Mouse (Mus musculus) gastrocnemius, adult 2 months (tissue): ENCODE data around the gene Kdsr. TPM values are rescaled to one million over a fixed set of nuclear protein-coding genes. Genes with fewer than 3 reads are reported as not detected.
A peak's percentile ranks its signal among the peaks of the same experiment; 100 is the strongest.

Experiments used
- DNase-seq: peaks from one replicate; pipeline ENCODE4 v3.0.0; 2022
- H3K27ac ChIP-seq: fragments of 200-600 bp; 2 replicates; pipeline ENCODE4 v1.8.1; 2022; ENCODE audit warnings: mild to moderate bottlenecking
- H3K4me3 ChIP-seq: fragments of 200-600 bp; 2 replicates; pipeline ENCODE4 v1.8.1; 2022; ENCODE audit warnings: mild to moderate bottlenecking, moderate library complexity
- CTCF ChIP-seq: fragments of 200-600 bp; IDR thresholded peaks from 2 replicates; pipeline ENCODE4 v1.8.1; 2022; ENCODE audit warnings: antibody characterized with exemption, mild to moderate bottlenecking, moderate library complexity
- intact Hi-C: fragments of 180-260 bp; cut with DNase I; formaldehyde crosslinking; loops from one replicate; pipeline ENCODE4 v1.15.1; 2025
- total RNA-seq, 2 experiments: library from RNA; stranded (reverse); gene quantifications; 2 replicates each; pipeline ENCODE4 v1.2.3; 2021

The Kdsr gene
- total RNA-seq, 2 experiments from 2014 or later = 3.9 to 4.4 TPM

DNA sequence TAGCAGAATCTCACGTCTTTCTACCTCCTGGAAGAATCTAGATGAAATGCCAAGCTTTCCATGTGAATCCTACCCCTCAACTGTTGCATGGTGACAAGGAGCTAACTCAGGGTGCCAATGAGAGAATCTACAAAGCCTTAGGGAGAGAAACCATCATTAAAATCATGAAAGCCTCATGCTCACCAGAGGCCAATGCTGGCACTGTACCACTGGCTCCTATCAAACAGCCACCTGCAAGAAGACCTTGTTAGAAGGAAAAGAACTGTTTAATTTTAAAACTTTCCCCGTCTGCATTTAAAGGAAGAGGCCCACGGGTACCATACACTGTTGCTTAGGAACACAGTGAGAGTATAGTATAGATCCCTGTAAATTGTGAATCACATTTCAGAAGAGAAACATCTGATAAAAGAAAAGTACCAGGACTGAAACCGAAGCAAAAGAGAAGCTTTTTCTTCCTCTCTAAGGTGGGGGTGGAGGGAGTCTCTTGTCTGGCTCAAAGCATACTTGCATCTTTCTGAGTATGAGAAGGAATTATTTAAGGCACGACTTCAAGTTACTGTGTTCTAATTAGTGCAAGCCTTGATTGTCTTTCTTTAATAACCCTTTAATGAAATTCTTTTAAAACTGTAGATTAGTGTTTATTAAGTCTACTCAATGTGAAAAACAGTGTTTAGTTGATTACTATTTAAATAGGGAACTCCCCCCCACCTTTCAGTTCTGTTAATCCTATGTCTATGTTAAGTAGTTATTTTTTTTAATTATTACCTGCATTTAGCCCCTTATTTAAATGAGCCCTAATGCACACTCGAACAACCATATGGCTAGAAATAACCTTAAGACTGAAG, 52.3 kb downstream of the Kdsr start:
- DNase-seq = no peak
- H3K4me3 ChIP-seq = no peak overlapping the region
- H3K27ac ChIP-seq = no peak overlapping the region
- intact Hi-C loops = no loop called here
- TF ChIP-seq CTCF = no peak

DNA sequence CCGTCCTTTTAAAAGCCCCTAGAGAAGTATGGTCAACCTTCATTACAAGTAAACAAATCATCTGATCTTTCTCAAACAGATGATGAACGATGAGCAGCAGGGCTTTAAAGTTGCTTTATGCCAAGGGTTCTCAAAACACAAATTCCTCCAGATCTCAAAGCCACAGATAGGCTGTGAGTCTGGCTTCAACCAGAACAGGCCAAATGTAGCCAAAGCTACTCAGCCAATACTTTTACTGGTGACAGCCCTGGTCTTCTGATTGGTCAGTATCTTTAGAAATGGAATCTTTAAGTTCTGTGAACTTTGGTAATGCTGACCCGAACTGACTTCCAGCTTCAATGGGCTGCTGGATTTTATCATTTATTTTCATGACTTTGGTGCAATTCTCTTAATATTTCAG, 56.3 kb downstream of the Kdsr start:
- DNase-seq = no peak
- no peak overlapping the region for H3K4me3 ChIP-seq
- intact Hi-C loops = no loop called here
- no peak overlapping the region for H3K27ac ChIP-seq
- no peak for TF ChIP-seq CTCF

DNA sequence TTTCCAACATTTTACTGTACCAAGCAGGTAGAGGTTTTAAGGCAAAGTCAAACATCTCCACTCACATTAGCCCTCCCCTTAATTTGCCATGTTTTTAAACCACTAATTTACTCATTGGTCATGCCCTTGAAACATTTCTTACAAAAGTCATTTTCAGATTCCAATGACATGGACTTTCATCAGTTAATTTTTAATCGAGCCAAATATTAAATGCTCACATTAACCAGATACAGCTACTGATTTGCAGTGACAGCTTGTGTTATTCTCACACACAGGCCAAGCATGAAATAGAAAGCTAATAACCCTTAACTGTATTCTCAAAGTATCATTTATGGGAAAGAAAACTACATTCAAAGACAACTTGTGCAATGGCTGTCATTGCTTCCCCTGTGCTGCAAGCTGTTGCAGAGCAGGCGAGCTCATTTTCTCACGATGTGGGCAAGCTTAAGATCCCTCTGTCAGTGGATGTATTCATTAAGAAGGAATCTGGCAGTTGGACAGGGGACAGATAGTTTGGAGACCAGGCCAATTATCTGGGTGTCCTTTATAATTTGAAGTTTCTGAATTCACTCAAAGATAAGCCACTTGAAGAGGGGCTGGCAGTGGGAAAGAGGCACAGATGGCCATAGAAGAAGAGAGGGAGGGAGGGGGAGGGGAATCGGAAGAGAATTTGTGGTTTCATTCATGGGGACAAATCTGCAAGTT, 56.9 kb downstream of the Kdsr start:
- no peak for TF ChIP-seq CTCF
- no peak for DNase-seq
- H3K27ac ChIP-seq = no peak overlapping the region

DNA sequence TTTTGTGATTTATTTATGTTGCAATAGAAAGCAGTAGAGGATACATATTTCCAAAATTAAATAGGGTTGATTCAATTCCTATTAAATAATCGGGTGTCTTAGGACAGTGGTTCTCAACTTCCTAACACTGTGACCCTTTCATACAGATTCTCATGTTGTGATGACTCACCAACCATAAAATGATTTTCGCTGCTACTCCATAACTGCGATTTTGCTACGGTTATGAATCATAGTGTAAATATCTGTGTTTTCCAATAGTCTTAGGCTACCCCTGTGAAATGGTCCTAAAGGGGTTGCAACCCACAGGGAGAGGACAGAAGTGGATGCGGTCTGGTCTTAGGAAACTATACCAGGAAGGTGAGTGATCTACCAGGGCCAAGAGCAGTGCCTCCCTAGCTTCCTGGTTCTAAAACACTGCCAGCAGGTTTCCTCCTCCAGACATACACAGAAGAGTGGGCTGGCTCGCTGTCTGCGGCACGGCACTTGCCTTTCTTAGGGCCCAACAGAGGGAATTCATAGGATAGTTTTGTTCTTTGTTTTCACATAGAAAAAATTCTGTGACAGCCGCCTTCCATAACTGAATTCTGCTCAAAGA, 58.9 kb downstream of the Kdsr start:
- no peak for DNase-seq
- H3K4me3 ChIP-seq = no peak overlapping the region
- H3K27ac ChIP-seq = no peak overlapping the region
- TF ChIP-seq CTCF = no peak
- intact Hi-C loops = no loop called here

More for the DNA sequence above, 56.9 kb downstream of the Kdsr start:
- H3K4me3 ChIP-seq = no peak overlapping the region
- intact Hi-C loops = no loop called here

DNA sequence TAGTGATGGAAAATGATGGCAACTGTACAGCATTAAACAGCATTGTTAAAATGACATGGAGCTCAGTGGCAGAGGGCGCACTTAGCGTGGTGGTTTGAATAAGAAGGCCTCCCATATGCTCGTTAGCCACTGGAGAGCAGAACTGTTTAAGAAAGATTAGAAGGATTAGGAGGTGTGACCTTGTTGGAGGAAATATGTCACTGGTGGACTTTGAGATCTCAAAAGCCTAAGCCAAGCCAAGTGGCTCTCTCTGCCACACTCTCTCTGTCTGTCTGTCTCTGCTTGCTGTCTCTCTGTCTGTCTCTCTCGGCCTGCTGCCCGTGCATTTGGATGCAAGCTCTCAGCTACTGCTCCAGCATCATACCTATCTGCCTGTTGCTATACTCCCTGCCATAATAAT, 63.1 kb downstream of the Kdsr start:
- H3K27ac ChIP-seq = no peak overlapping the region
- H3K4me3 ChIP-seq = no peak overlapping the region

DNA sequence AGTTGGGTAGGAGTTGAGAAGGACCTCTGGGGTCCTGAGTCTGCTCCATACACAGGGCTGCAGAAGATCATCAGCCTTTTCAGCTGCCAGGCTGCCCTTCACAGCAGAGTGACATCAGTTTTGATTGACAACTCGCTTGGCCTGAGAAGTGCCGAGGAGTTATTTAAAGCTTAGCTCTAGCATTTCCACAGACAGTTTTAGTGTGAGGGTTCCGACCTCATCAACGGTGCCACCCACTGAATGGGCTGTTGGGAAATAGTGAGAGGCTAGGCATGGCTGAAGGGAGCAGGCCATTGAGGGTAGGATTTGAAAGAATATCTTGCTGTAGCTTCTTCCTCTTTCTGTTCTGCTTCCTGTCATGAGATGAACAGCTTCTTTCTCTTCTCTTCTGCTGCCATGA, 63.9 kb downstream of the Kdsr start:
- Histone ChIP-seq H3K27ac (no peak overlapping the region), H3K4me3 (no peak overlapping the region)
- no peak for TF ChIP-seq CTCF
- DNase-seq = peak; percentile 23
- intact Hi-C loops = no loop called here

More for the DNA sequence above, 63.1 kb downstream of the Kdsr start:
- no peak for TF ChIP-seq CTCF
- DNase-seq = no peak
- intact Hi-C loops = no loop called here

DNA sequence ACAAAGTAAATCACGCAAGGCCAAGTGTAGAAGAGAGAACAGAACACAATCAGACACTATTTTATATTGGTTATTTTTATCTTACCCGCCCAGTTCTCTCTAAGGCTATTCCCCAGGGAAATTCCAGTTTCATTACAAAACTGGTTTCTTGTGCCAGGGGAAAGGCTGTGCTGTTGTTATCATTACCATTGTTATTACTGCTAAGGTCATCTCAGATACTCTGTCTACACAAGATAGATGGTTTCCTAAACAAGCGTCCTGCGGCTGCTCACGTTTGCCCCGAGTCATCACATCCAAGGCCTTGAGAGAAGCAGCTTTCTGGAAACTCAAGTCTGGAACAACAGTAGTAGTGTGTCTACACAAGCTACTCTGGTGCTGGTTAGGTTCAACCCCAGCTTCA, 65.2 kb downstream of the Kdsr start:
- no peak for TF ChIP-seq CTCF
- intact Hi-C loops = no loop called here
- H3K27ac ChIP-seq = no peak overlapping the region

DNA sequence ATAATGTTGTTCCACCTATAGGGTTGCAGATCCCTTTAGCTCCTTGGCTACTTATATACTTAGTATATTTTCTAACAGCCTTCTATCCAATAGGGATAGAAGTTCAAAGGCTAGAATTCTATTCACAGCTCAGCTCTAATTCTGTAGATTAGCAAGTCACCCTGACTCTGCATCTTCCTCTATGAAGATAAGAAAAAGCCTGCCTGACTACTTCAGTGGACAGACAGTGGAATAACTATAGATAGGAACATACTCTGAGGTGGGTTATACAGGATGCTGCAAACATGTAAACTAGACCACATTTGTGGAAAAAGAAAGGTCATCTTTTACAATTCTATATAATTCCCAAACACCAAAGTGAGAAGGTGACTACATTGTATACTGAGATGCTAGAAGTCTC, 66.9 kb downstream of the Kdsr start:
- H3K27ac ChIP-seq = no peak overlapping the region
- no peak for TF ChIP-seq CTCF
- no peak overlapping the region for H3K4me3 ChIP-seq
- DNase-seq = no peak
- intact Hi-C loops = no loop called here

More for the DNA sequence above, 65.2 kb downstream of the Kdsr start:
- DNase-seq = no peak
- no peak overlapping the region for H3K4me3 ChIP-seq

DNA sequence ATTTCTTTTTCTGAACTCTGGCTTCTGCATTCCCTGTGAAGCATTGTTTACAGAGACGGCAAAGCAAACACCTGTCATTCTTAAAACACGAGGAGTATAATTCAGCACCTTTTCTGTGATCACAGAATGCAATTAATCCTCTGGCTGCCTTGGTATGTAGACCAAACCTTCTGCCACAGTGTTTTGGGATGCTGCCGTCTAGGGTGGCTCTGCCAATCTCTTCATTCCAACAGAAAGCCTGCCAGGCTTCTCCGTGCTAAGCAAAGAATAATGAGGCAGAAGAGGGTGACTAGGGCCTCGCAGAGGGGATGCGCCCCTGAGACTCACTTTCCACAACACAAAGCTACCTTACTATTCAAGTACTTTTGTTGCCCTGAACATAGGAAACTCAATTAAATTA, 68.6 kb downstream of the Kdsr start:
- intact Hi-C loops = no loop called here
- no peak overlapping the region for H3K4me3 ChIP-seq
- no peak overlapping the region for H3K27ac ChIP-seq
- no peak for TF ChIP-seq CTCF
- no peak for DNase-seq

DNA sequence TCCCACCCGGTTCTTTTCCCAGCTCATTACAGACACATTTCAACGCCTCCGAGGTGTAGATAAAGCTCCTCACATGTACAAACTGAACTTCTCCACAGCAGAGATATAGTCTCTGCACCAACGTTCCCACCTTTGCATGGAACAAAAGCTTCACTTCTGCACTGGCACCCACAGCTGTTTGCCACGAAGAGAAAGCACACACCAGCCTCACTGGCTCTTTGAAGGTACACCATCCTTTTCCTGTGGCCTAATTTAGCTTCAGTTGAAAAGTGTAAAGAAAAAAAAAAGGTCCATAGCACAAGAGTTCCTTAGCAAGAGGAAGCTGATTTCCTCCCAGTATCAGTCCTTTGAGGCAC, 71.4 kb downstream of the Kdsr start:
- intact Hi-C loops = no loop called here
- Histone ChIP-seq H3K27ac (peak overlapping the region; percentile 20; the same call in 1 of the 2 replicates), H3K4me3 (peak overlapping the region; percentile 50)
- DNase-seq = no peak
- no peak for TF ChIP-seq CTCF

DNA sequence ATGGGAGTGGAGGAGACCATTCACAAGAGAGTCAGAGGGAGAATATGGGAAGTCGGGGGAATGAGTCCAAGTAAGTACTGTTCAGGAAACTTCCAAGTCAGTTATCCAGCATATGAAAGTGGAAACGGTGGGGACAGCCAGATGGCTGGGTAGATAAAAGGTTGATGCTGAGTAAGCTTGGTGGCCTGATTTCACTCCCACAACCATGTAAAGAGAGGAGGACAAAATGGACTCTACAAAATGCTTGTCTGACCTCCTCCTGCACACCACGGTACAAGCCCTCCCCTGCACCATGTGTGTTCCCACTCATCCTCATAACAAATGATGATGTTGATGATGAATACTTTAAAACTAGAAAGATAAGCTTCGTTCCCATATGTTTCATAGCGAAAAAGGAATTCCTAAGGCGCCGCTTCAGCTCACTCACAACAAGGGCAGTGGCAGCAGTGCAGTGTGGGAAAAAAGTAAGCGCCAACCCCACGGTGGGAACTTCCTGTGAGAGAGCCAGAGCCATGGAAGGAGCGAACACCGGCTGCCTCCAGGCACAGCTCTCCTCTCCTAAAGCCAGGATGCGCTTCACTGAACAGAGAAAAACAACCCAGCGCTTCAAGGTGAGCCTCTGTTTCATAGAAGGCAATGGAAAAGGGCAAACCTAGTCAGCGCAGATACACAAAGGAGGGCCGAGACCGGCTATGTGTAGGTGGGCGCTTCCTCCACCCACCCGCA, 71.9 kb downstream of the Kdsr start:
- no peak for TF ChIP-seq CTCF
- H3K27ac ChIP-seq = peak overlapping the region; percentile 20; the same call in 1 of the 2 replicates
- no peak for DNase-seq
- peak overlapping the region; percentile 50 for H3K4me3 ChIP-seq
- intact Hi-C loops = no loop called here

DNA sequence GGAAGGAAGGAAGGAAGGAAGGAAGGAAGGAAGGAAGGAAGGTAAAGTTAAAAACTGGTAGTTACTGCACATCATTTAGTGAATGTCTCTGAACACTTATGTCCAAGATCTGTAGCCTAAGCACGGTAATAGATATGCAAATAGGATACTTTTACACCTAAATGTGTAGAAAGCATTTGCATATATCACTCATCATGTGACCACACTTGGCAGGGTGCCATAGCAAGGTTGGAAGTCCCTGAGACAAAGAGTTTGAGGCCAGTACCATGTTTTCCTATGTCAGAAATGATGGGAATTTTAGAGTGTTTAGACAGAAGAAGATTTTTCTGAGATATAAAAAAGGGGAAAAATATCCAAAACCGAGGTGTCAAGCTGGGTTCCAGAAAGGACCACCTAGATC, 73.8 kb downstream of the Kdsr start:
- no peak for DNase-seq
- no peak overlapping the region for H3K27ac ChIP-seq
- intact Hi-C loops = no loop called here
- TF ChIP-seq CTCF = no peak
- H3K4me3 ChIP-seq = no peak overlapping the region

DNA sequence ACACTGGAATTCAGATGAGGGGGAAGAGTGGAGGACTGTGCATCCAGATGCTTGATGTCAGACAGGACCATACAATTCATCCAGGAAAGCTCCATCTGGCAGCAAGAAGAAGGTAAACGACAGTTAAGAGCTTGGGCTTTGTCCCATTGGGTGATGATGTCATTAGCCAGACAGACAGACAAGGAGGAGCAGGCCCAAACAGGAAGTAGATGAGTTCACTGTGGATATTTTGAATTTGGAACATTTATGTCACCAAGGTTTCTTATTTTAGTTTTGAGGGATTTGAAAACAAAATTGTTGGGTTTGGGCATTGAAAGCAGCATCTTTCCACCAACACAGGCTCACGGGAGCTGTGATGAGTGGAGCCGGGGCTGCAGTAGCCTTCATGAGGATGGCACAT, 75.0 kb downstream of the Kdsr start:
- DNase-seq = no peak
- Histone ChIP-seq H3K4me3 (no peak overlapping the region), H3K27ac (no peak overlapping the region)
- no peak for TF ChIP-seq CTCF
- intact Hi-C loops = no loop called here
